Mouse (Mus musculus): ENCODE data around the gene Ebf1. TPM values are rescaled to one million over a fixed set of nuclear protein-coding genes. Genes with fewer than 3 reads are reported as not detected.

Ebf1 gene
- total RNA-seq, 2 experiments from 2014 or later: 3.6 to 4.7 TPM

DNA sequence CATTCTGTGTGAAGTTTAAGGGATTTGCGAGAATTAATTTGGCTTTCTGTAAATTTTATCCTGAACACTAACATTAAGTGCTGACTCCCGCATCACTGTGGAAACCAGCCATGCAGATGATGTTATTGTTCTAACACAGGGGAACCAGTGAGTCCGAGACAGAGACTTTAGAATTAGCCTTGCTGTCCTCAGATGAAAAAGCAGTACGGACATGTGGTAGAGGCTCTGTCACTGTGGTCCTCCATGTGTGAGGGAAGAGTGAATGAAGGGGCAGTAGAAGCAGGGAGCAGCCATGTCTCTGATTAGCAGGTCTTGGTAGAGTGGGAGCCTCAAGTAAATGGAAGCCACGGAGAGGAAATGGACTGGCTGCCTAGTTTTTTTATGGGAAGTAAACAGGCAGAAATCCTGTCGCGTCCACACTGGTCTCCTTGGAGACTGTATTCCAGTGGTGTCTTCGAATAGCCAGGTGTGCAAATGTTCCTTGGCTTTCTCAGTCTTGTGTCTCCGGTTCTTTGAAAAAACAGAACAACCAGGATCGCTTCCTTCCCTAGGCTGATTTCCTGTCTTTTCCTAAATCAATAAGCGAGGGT lies 84.2 kb downstream of the Ebf1 start:
- no peak for DNase-seq (ENCODE audit: low spot score in 2 of 2)

DNA sequence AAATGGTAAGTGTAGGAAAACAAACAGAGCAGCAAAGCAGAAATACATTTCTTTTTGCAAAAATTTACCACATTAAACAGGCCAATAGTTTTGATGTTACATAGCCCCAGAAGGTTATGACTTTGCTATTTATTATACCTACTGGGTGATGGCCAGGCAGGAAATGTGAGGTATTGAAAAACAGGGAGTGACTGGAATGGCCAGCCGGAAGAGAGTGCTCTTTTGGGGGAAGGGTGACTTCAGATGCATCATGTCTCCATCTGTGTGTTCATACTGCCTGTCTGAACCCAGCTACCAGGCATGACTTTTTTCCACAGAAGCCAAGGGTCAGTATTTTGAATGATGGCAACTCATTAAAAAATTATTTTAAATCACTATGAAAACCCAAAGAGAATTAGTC lies 84.7 kb downstream of the Ebf1 start:
- DNase-seq (ENCODE audit: low spot score in 2 of 2): no peak

GRCm38 (mm10) chr11:44702716-44703486 lies 85.8 kb downstream of the Ebf1 start:
- DNase-seq (ENCODE audit: low spot score in 2 of 2): no peak

DNA sequence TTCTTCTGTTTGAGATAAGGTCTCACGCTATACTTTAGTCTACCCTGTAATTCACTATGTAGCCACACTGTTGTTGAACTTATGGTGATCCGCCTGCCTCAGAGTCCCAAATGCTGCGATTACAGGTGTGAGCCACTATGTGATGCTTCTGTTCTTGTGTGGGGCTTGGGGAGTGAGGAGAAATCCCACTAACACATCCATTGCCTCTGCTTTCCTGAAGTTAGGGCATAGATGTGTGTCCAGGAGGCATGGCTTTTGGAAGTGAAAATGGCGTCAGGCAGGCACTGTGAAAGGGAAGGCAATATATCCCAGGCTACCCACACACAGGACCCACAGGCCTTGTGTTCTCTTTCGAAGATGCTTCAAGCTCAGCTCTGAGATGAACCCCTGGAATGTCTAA lies 86.8 kb downstream of the Ebf1 start:
- DNase-seq (ENCODE audit: low spot score in 2 of 2): no peak

DNA sequence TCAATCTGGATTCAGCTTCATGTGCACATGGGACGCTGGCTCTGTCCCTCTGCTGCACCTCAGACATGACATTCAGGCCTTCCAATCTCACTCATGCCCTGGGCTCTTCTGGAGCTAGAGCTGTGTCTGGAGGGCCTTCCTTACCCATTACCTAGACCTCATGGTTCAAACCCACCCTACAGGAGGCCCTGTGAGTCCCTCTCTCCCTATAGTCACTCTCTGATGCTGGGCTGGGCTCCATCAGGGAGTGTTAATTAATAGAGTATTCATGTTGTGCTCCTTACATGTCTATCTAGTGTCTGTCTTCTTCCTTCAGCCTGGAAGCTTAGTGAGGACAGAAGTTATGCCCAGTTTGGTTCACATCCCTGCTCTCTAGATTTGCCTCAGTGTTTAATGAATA lies 88.7 kb downstream of the Ebf1 start:
- no peak for DNase-seq (ENCODE audit: low spot score in 2 of 2)

DNA sequence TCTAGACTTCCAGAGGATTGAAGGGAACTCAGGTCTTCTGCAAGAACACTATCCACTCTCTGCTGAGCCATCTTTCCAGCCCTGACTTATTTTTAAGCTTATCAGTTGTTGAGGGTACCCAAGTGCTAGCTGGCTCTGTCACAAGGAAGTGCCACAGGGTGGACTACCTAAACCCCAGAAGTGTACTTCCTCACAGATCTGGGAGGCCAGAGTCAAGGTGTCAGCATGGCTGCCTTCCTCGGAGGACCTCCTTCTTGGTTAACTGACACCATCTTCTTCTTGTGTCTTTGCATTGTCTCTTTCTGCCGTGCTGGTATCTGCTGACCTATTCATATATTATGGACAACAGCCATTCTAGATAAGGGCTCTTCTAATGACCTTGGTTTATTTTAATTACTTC lies 89.3 kb downstream of the Ebf1 start:
- DNase-seq (ENCODE audit: low spot score in 2 of 2): no peak

- DNase-seq (ENCODE audit: low spot score in 2 of 2): no peak
Measured at GRCm38 (mm10) chr11:44707381-44708289, 90.5 kb downstream of the Ebf1 start.

DNA sequence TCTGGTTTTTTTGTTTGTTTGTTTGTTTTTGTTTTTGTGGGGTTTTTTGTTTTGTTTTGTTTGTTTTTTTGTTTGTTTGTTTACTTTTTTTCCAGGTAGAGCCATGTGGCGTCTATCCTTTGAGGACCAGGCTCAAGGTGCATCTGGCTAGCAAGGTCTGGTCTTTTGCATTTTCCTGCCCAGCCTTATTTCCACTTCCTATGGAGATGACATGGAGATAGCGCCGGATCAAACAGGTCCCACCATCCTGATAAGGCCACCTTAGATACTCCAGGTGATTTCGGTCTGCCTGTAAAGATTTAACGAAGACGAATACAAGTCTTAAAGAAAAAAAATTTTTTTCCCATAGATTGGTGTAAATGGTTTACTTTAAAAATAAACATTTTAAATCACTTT lies 91.2 kb downstream of the Ebf1 start:
- DNase-seq (ENCODE audit: low spot score in 2 of 2): no peak

GRCm38 (mm10) chr11:44709073-44709618 lies 92.0 kb downstream of the Ebf1 start:
- no peak for DNase-seq (ENCODE audit: low spot score in 2 of 2)

- DNase-seq (ENCODE audit: low spot score in 2 of 2): no peak
Measured at GRCm38 (mm10) chr11:44709869-44710460, 92.8 kb downstream of the Ebf1 start.

DNA sequence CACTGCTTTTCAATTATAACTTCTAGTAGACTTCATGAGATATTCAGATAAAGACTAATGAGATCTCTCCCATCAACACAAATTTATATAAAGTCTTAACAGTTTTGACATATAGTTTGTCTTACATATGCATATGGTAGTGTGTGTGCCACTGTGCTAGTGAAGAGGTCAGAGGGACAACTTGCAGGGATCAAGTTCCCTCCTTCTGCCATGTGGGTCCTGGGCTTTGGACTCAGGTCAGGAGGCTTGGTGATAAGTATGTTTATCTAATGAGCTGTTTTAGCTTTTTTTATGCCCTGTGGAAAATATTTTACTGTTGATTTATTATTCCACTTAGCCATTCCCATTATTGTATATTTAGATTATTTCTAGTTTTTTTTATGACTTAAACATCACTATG lies 93.7 kb downstream of the Ebf1 start:
- no peak for DNase-seq (ENCODE audit: low spot score in 2 of 2)

GRCm38 (mm10) chr11:44714188-44714587 lies 97.1 kb downstream of the Ebf1 start:
- no peak for DNase-seq (ENCODE audit: low spot score in 2 of 2)

DNA sequence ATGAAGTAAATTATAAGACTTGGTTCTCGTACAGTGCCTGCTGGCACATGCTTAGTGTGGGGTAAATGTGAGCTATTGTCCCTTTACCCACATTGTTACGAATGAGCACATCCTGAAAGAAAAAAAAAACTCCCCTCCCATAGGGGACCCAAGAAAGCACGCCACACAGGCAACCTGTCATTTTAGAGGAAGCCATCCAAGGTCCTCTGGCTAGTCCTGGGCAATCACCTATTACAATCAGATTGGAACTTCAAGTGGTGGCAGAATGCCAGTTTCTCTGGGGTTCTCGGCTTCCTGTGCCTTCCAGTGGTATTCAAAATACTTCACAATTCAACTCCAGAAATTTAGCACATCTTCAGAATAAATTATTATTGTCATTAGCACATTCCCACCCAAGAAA lies 98.7 kb downstream of the Ebf1 start:
- no peak for DNase-seq (ENCODE audit: low spot score in 2 of 2)

GRCm38 (mm10) chr11:44716928-44717327 lies 99.8 kb downstream of the Ebf1 start:
- DNase-seq (ENCODE audit: low spot score in 2 of 2): no peak

DNA sequence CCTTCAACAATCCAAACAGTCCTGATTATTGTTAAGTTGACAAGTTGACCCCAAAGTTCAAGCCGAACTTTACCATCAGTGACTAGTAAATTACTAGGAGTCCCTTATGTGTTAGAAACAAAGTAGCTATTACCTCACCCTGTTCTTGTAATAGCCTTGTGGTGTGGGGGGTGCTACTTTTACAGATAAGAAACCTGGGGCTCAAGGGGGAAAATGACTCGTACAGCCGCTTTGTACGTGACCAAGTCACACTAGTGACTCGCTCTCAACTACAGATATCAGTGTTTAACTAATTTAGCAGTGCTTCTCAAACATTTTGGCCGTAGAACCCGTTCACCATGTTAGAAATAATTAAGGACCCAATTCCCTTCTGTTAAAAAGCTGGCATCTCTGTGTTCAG lies 100.5 kb downstream of the Ebf1 start:
- DNase-seq (ENCODE audit: low spot score in 2 of 2): no peak

GRCm38 (mm10) chr11:44721976-44722375 lies 104.9 kb downstream of the Ebf1 start:
- DNase-seq (ENCODE audit: low spot score in 2 of 2): no peak

DNA sequence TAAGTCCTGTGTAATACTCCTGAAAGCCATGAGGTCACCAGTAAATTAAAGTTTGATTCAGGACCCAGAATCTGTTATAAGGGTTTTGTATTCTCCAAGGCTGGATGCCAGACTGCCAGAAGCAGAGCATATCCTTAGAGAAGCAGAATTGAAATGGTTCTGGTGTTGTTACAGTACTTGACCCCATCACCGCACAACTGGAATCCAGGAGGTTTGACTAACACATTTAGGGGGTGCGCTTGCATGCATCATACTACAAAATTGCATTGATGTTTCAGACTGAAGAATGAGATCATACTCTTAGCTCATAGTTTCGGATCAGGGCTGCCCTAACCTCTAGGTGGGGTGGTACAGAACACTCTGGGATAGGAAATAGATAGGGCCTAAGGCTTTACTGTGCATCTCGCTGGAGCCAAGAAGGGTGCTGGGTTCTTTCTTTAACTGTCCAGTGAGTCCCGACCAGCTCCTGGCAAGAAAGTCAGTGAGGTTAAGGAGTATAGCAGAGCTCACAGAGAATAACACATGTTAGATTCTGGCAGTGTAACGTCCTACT lies 106.9 kb downstream of the Ebf1 start:
- DNase-seq (ENCODE audit: low spot score in 2 of 2): no peak

GRCm38 (mm10) chr11:44725732-44726131 lies 108.6 kb downstream of the Ebf1 start:
- no peak for DNase-seq (ENCODE audit: low spot score in 2 of 2)

- DNase-seq (ENCODE audit: low spot score in 2 of 2): no peak
Measured at GRCm38 (mm10) chr11:44727376-44727775, 110.3 kb downstream of the Ebf1 start.

DNA sequence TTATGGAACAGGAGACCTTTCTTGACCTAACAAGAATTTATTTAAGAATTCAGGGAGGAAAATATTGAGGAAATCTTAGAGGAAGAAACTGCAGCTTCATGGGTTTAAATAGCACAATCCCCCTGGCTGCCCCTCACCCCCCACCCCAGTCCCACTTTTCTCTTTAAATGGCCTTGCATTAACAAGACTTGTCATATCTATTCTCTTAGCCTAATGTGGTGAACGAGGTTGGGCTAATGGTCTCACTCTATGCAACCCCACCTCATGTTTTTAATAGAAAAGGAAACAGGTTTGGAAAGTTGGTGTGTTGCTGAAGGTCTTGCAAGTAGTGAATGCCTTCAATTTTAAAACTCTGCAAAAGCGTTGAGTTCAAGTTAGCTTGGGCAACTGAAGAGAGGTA lies 110.7 kb downstream of the Ebf1 start:
- DNase-seq (ENCODE audit: low spot score in 2 of 2): no peak

DNA sequence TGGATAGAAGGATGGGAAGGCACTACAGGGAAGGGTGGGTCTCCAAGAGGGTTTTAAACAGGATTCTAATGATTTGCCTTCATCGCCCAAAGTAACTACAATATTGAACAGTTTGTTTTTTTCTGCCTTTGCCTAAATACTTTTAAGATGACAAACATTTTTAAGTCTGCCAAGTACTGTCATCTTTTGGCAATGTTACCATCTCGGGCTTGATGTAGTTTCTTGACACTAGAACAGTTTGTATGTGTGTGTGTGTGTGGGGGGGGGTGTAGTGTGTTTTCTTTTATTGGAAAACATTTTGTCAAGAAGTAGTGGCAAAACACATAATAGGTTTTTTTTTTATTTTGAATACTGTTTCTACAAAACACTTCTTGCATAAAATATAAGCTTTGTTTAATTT lies 111.2 kb downstream of the Ebf1 start:
- no peak for DNase-seq (ENCODE audit: low spot score in 2 of 2)
